Mouse (Mus musculus) cerebellum, adult 9-11 months (tissue): ENCODE measurements around the gene Tubd1.
"Not testable (repeated sequence)": the region's sequence is repeated elsewhere in the genome, so short reads cannot be mapped to it uniquely, and the experiment has no call there.

Experiments
- DNase-seq: peaks from one replicate; pipeline ENCODE4 v3.0.0; 2022

Gene Tubd1

DNA sequence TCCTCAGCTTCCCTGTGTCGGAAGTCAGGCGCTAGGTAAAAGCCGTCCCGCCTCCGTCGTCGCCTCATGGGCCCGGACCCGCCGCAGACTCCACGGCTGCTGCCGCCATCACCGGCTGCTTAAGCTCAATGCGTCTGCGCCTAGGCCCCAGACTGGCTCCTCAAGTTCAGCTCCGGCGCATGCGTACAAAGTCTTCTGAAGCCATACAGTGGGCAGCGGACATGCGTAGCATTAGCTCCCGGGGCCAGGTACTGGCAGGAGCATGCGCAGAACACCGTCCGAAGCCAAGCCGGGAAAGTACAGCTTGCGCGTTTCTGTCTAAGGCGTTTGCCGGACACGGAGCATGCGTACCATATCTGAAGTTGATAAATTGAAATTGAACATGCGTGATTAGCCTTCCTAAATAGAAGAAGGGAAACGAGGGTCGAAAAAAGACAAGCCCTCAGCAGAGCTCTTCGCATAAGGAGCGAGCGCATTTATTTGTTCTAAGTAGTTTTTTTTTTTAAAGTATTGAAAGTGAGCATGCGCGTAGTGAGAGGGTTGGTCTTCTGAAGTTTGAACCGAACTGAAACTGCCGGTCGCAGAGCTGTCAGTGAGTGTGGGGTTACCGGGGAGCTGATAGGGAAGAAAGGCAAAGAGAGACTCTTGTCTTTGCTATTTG lies at the start of gene Tubd1, which contains the start of gene Rps6kb1:
Gene Tubd1, plus strand, starts transcription at position 353 of the 661 bp plus-strand sequence.
Gene Rps6kb1, minus strand, starts transcription at position 167 of the 661 bp plus-strand sequence.
- peak; percentile 100 for DNase-seq

GRCm38 (mm10) chr11:86497356-86497755 lies 47.4 kb upstream of the Tubd1 start:
- no peak for DNase-seq

- no peak for DNase-seq
These were observed 46.9 kb upstream of the Tubd1 start for GRCm38 (mm10) chr11:86497908-86498307.

GRCm38 (mm10) chr11:86500795-86501194 lies 44.0 kb upstream of the Tubd1 start:
- DNase-seq: no peak

DNA sequence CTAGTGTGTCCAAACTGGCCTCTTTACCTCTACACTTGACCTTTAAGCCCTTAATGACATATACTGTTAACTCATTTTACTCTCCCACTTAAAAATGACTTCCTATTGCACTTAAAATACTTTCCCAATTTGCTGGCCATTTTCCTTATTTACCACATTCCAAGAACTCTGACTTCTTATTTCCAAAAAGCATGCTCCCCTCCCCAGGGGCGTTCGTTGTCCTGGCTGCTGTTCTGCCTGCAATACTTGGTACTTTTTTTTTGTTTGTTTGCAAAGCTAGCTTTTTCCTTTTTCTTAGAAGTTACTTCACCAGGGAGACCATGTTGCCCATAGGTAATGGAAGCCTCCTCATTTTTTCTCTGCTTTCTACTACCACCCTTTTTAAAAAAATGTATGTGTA lies 41.7 kb upstream of the Tubd1 start:
- no peak for DNase-seq

- no peak for DNase-seq
These were observed 37.5 kb upstream of the Tubd1 start for GRCm38 (mm10) chr11:86507334-86507733.

DNA sequence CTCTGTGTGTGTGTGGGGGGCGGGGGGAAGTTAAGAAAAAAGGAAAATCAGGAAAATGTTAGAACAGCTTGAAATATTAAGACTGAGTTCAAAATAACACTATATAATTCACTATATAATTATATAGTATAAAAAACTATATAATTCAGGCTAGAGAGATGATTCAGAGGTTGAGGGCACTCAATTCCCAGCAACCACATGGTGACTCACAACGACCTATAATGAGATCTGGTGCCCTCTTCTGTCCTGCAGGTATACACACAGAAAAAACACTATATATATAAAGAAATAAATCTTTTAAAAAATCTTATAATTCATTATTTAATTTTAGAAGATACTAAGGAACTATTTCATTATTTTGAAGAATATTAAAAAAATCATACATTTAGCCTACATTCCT lies 36.8 kb upstream of the Tubd1 start:
- DNase-seq: no peak

DNA sequence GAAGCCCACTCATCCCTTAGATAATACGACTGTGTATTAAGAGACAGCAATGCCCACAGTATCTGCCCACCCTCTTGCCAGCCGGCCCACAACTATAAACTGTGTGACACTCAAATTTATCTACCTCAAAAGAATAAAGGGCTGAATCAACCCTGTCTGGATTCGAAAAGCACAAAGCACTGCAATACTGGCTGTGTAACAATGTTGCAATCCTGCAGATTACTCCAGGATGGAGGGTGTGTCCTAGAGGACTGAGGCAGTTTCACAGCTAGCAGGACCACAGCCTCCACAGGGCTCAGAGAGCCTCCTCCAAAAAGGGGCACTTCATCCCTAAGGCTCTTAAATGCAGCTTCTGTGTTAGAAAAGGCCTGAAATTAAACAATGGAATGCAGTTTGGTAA lies 28.2 kb upstream of the Tubd1 start:
- DNase-seq: no peak

DNA sequence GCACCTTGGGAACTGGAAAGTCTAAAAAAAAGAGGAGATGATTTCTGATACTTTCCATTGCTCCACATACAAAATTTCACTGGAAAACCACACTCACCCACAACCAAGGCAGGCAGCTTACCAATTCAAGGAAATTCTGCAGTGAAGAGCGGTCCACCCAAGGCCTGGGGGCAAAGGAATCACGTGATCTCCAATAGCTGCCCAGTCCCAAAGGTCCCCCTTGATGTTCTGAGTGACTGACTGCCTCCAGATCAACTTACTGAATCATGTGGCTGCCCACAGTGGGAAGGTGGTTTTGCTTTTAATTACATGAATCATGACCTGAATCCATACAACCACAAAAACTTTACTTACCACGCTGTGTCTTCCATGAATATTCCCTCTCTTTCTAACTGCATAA lies 27.6 kb upstream of the Tubd1 start:
- no peak for DNase-seq

GRCm38 (mm10) chr11:86519751-86520150 lies 25.0 kb upstream of the Tubd1 start:
- no peak for DNase-seq

- DNase-seq: no peak
These were observed 17.3 kb upstream of the Tubd1 start for GRCm38 (mm10) chr11:86527528-86527927.

DNA sequence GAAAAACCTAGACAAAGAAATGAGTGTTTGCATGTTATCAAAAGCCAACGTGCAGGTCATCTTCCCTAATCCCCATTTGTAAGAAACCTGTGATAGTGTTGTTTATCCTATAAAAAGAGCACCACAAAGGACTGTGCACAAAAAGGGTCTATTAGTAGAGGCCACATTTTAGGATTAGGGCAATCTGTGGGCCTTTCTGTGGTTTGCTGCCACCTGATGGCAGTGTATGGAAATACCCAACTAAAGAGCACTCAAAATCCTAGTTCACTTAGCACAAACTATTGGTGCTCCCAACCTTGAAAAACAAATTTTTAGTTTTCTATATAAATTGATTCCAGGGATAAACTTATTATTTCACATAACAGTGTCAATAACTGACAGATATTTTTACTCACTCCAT lies 12.0 kb upstream of the Tubd1 start:
- no peak for DNase-seq

- DNase-seq: not testable (repeated sequence)
These were observed 11.5 kb upstream of the Tubd1 start for GRCm38 (mm10) chr11:86533302-86533701.

DNA sequence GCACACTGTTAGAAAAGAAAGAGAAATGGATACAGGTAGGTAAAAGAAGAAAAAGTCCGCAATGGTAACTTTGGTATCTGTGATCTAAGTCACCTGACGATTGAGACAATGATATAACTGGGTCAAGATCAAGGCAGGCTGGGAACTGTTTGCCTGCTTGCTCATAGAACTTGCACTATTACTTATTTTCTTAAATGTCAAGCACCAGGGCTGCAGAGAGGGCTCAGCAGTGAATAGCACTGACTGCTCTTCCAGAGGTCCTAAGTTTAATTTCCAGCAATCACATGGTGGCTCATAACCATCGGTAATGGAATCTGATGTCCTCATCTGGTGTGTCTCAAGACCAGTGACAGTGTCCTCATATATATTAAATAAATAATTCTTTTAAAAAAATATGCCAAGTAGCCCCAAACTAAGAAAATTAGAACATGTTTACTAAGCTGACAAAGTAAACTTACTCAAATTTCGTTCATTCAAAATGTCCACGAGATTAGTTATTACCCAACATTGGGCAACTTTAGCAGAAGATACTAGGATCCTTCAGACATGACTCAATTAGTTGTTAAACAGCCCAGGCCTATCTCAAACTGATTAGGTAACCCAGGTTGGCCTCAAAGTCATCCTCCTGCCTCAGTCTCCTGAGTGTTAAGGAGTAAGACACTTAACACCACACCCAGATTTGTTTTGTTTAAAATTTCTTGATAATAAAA lies 10.4 kb upstream of the Tubd1 start:
- no peak for DNase-seq

DNA sequence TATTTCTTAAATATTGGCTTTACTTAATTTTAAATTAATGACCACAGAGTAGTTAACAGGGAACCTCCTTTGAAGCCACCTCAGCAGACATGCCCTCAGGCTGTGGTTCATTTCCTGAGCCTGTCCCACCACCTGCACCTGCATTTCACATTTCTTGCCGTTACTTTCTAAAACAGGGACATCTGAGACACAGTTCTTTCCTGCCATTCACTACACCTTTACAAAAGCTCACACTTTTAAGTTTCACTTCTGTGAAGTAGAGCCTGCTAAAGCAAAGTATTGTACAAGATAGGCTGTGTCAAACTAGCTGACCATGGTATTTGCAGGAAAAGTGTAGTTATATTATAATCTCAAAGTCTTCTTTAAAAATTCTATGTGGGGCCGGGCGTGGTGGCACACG lies 6.0 kb upstream of the Tubd1 start:
- no peak for DNase-seq

GRCm38 (mm10) chr11:86539716-86540475 lies 4.9 kb upstream of the Tubd1 start:
- no peak for DNase-seq

- DNase-seq: no peak
These were observed 4.3 kb upstream of the Tubd1 start for GRCm38 (mm10) chr11:86540476-86540845.

- DNase-seq: no peak
These were observed 1.9 kb upstream of the Tubd1 start for GRCm38 (mm10) chr11:86542851-86543250.

GRCm38 (mm10) chr11:86543960-86544638 lies 692 bp upstream of the Tubd1 start:
- no peak for DNase-seq

- DNase-seq: no peak
These were observed 765 bp downstream of the Tubd1 start for GRCm38 (mm10) chr11:86545556-86545955.

GRCm38 (mm10) chr11:86547412-86547811 lies 2.6 kb downstream of the Tubd1 start:
- DNase-seq: no peak

DNA sequence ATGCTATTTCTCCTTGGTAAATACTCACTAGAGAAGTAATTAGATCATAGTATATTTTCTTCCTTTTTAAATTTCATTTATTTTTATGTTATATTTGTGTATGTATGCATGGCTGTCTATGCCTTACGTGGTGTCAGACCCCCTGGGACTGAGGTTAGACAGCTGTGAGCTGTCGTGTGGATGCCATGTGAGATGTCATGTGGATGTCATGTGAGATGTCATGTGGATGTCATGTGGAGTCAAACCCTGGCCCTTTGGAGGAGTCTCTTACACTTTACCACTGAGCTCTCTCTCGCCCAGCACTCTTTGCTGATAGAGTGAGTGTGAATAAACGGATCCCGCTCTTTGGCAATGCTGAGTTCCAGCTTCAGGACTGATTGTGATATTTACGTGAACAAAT lies 8.7 kb downstream of the Tubd1 start:
- no peak for DNase-seq

GRCm38 (mm10) chr11:86558258-86558657 lies 13.5 kb downstream of the Tubd1 start:
- DNase-seq: no peak
